29 mouse cellular contexts compared by ENCODE assay signal in the genomic region with DNA sequence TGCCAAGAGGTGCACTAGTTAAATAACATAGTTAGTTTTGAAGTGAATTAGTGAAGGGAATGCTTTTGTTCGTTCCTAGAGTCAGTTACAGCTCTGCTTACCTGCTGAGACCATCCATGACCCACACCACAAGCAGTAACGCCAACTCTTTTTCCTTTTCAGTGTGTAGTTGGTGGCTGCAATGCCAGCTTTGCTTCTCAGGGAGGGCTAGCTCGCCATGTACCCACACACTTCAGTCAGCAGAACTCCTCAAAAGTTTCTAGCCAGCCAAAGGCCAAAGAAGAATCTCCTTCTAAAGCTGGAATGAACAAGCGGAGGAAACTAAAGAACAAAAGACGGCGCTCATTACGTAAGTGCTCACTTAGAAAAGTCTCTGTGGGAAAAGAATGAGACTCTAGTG.
"Had no signal": no experiment of that assay in that cellular context is flagged by ENCODE, and none has a peak within 500 bp of the region (broad histone marks: within the 10 kb centered on the region; RNA-seq: fewer than 3 reads in every experiment).

No protein-coding gene starts in this region.

- H3K9ac ChIP-seq: limb, embryonic 12.5 days; limb, embryonic 13.5 days; limb, embryonic 15.5 days; liver, embryonic 12.5 days; liver, embryonic 13.5 days; liver, embryonic 14.5 days; liver, embryonic 15.5 days; liver, postnatal 0 days; lung, embryonic 14.5 days; lung, embryonic 15.5 days; midbrain, embryonic 12.5 days; midbrain, embryonic 13.5 days; midbrain, embryonic 15.5 days; neural tube, embryonic 12.5 days had no signal

- ATAC-seq: liver, embryonic 12.5 days; liver, postnatal 0 days; lung, postnatal 0 days; midbrain, embryonic 13.5 days; midbrain, embryonic 15.5 days; midbrain, embryonic 16.5 days had no signal

- H3K4me3 ChIP-seq: limb, embryonic 10.5 days; limb, embryonic 12.5 days; limb, embryonic 13.5 days; limb, embryonic 15.5 days; liver, embryonic 12.5 days; liver, embryonic 13.5 days; liver, embryonic 15.5 days; lung, embryonic 15.5 days; megakaryocyte, embryonic 14.5 days; midbrain, embryonic 10.5 days; midbrain, embryonic 12.5 days; midbrain, embryonic 13.5 days; midbrain, embryonic 15.5 days; myocyte; neural tube, embryonic 12.5 days had no signal

- H3K27me3 ChIP-seq: limb, embryonic 12.5 days; limb, embryonic 13.5 days; limb, embryonic 15.5 days; liver, embryonic 12.5 days; liver, embryonic 13.5 days; liver, embryonic 15.5 days; lung, embryonic 15.5 days; megakaryocyte, embryonic 14.5 days; midbrain, embryonic 12.5 days; midbrain, embryonic 13.5 days; midbrain, embryonic 15.5 days; neural tube, embryonic 12.5 days had no signal

- H3K9me3 ChIP-seq: limb, embryonic 10.5 days; limb, embryonic 12.5 days; limb, embryonic 13.5 days; limb, embryonic 15.5 days; liver, embryonic 12.5 days; liver, embryonic 13.5 days; liver, embryonic 15.5 days; lung, embryonic 15.5 days; megakaryocyte, embryonic 14.5 days; midbrain, embryonic 10.5 days; midbrain, embryonic 12.5 days; midbrain, embryonic 13.5 days; midbrain, embryonic 15.5 days; neural tube, embryonic 12.5 days had no signal

- H3K27ac ChIP-seq: limb, embryonic 10.5 days; limb, embryonic 12.5 days; limb, embryonic 13.5 days; limb, embryonic 15.5 days; liver, embryonic 12.5 days; liver, embryonic 13.5 days; liver, embryonic 14.5 days; liver, embryonic 15.5 days; lung, embryonic 15.5 days; macrophage; midbrain, embryonic 10.5 days; midbrain, embryonic 12.5 days; midbrain, embryonic 13.5 days; midbrain, embryonic 15.5 days; neural tube, embryonic 12.5 days had no signal

- H3K4me1 ChIP-seq: limb, embryonic 10.5 days; limb, embryonic 12.5 days; limb, embryonic 13.5 days; limb, embryonic 15.5 days; liver, embryonic 12.5 days; liver, embryonic 13.5 days; liver, embryonic 15.5 days; lung, embryonic 15.5 days; megakaryocyte, embryonic 14.5 days; midbrain, embryonic 10.5 days; midbrain, embryonic 12.5 days; midbrain, embryonic 13.5 days; midbrain, embryonic 15.5 days; neural tube, embryonic 12.5 days had no signal

- DNase-seq: left cerebral cortex, postnatal 4 days; liver; liver, embryonic 13.5 days; liver, postnatal 0 days; lung, adult 2 months; lung, embryonic 14.5 days; lung, postnatal 10 days; lung, postnatal 14 days; midbrain, embryonic 14.5 days had no signal

- H3K4me2 ChIP-seq: limb, embryonic 12.5 days; limb, embryonic 13.5 days; limb, embryonic 15.5 days; liver, embryonic 11.5 days; liver, embryonic 12.5 days; liver, embryonic 13.5 days; liver, embryonic 15.5 days; lung, embryonic 14.5 days; lung, embryonic 15.5 days; midbrain, embryonic 11.5 days; midbrain, embryonic 12.5 days; midbrain, embryonic 13.5 days; midbrain, embryonic 15.5 days; neural tube, embryonic 12.5 days had no signal
